In genomic region chr9:108196920-108197677, GRCm38 (mm10) we compare ENCODE assay signal across 9 mouse cellular contexts. TPM values are rescaled to one million over a fixed set of nuclear protein-coding genes. Genes with fewer than 3 reads are reported as not detected.
A peak's percentile ranks its signal among the peaks of the same experiment; 100 is the strongest.
DNase-seq lines count a peak whose midpoint lies in the region; ATAC-seq and TF ChIP-seq lines count a peak whose summit lies in the region.
"Had no signal": no experiment of that assay in that cellular context is flagged by ENCODE, and none has a peak within 500 bp of the region (broad histone marks: within the 10 kb centered on the region; RNA-seq: fewer than 3 reads in every experiment).

No protein-coding gene starts in this region.

- no peak for DNase-seq in heart, embryonic 10.5 days (ENCODE audit: low spot score)
- DNase-seq in heart, adult 2 months = no peak
- peak; percentile 62 for DNase-seq in embryo, embryonic 11 days
- no peak for DNase-seq in MN1 (ENCODE audit: low spot score)
- no peak for DNase-seq in spleen, adult 18-20 months
- DNase-seq in thymus, postnatal 36 days = no peak

- no peak for ATAC-seq in hindbrain, embryonic 13.5 days (ENCODE audit: low FRiP score)
- ATAC-seq in midbrain, embryonic 12.5 days (ENCODE audit: low FRiP score, low read depth) = no peak

- H3K36me3 ChIP-seq in heart, embryonic 10.5 days = no peaks in the 10 kb centered on the region
- H3K36me3 ChIP-seq in heart, adult 2 months (ENCODE audit: control insufficient read depth, insufficient read depth, low read length) = no peaks in the 10 kb centered on the region
- no peaks in the 10 kb centered on the region for H3K36me3 ChIP-seq in hindbrain, embryonic 13.5 days
- no peaks in the 10 kb centered on the region for H3K36me3 ChIP-seq in midbrain, embryonic 12.5 days

- H3K27ac ChIP-seq in heart, embryonic 10.5 days = peak overlapping the region; percentile 23; the same call in 1 of the 2 replicates
- no peak overlapping the region for H3K27ac ChIP-seq in heart, adult 2 months
- peak overlapping the region; percentile 0; the same call in 1 of the 2 replicates for H3K27ac ChIP-seq in hindbrain, embryonic 13.5 days
- H3K27ac ChIP-seq in midbrain, embryonic 12.5 days (replicated peaks) = no peak overlapping the region

- no peak for TF ChIP-seq POLR2A in heart, adult 2 months (IDR thresholded peaks at IDR 0.05; ENCODE audit: insufficient read depth, low read depth, low read length)

- no peak overlapping the region for H3K9ac ChIP-seq in heart, adult 2 months (ENCODE audit: low read depth, low read length)
- H3K9ac ChIP-seq in hindbrain, embryonic 13.5 days = no peak overlapping the region
- H3K9ac ChIP-seq in midbrain, embryonic 12.5 days (replicated peaks) = no peak overlapping the region

- H3K4me1 ChIP-seq in heart, embryonic 10.5 days = peaks cover 24% of the 10 kb centered on the region
- peaks cover 5% of the 10 kb centered on the region for H3K4me1 ChIP-seq in heart, adult 2 months (ENCODE audit: control insufficient read depth, insufficient read depth, low read length)
- H3K4me1 ChIP-seq in hindbrain, embryonic 13.5 days (replicated peaks) = peaks cover 23% of the 10 kb centered on the region
- peaks cover 22% of the 10 kb centered on the region for H3K4me1 ChIP-seq in midbrain, embryonic 12.5 days

- peak overlapping the region; percentile 20; the same call in 1 of the 2 replicates for H3K4me3 ChIP-seq in heart, embryonic 10.5 days
- no peak overlapping the region for H3K4me3 ChIP-seq in heart, adult 2 months
- H3K4me3 ChIP-seq in hindbrain, embryonic 13.5 days = 0 out of 2 replicates have a peak overlapping the region, but pooled peaks have one; percentile 4
- H3K4me3 ChIP-seq in midbrain, embryonic 12.5 days = no peak overlapping the region
- H3K4me3 ChIP-seq: erythroblast, embryonic 14.5 days had no signal

- TF ChIP-seq CTCF in heart, adult 2 months (IDR thresholded peaks at IDR 0.05) = no peak

- H3K27me3 ChIP-seq in heart, embryonic 10.5 days (ENCODE audit: insufficient read depth, poor library complexity, severe bottlenecking) = no peaks in the 10 kb centered on the region; the same call in 1 of the 2 replicates
- H3K27me3 ChIP-seq in heart, adult 2 months (ENCODE audit: control insufficient read depth, insufficient read depth, low read length) = no peaks in the 10 kb centered on the region
- H3K27me3 ChIP-seq in hindbrain, embryonic 13.5 days = 0 out of 2 replicates have a peak, but pooled peaks cover 4% of the 10 kb centered on the region
- H3K27me3 ChIP-seq in midbrain, embryonic 12.5 days = no peaks in the 10 kb centered on the region

- TF ChIP-seq EP300 in heart, adult 2 months (IDR thresholded peaks at IDR 0.05; ENCODE audit: insufficient read depth, low read depth, low read length) = no peak

- WGBS in heart, embryonic 10.5 days = 36% methylated on average over 24 of the region's 24 CpGs
- 43% methylated on average over 24 of the region's 24 CpGs for WGBS in heart, adult 2 months
- 31% methylated on average over 24 of the region's 24 CpGs for WGBS in hindbrain, embryonic 13.5 days
- WGBS in midbrain, embryonic 12.5 days = 30% methylated on average over 24 of the region's 24 CpGs

- H3K9me3 ChIP-seq in heart, embryonic 10.5 days = no peaks in the 10 kb centered on the region
- no peaks in the 10 kb centered on the region for H3K9me3 ChIP-seq in hindbrain, embryonic 13.5 days
- no peaks in the 10 kb centered on the region for H3K9me3 ChIP-seq in midbrain, embryonic 12.5 days

- intact Hi-C loops in heart, adult 2 months (cut with DNase I) = no loop called here

- no peaks in the 10 kb centered on the region for H3K79me2 ChIP-seq in heart, adult 2 months (replicated peaks; ENCODE audit: control insufficient read depth, insufficient read depth, low read length)

- H3K4me2 ChIP-seq in hindbrain, embryonic 13.5 days = peak overlapping the region; percentile 29
- H3K4me2 ChIP-seq in midbrain, embryonic 12.5 days (replicated peaks) = peak overlapping the region; percentile 32

RNA-seq across cellular contexts. Expression of gene Bsn, which starts 6.9 kb away (rescaled TPM):
- polyA plus RNA-seq in heart, embryonic 10.5 days (2016; fragmentation: Nextera tagmentation; extraction: Ambion mirVana) = 1.3 and 1.4 TPM in 2 replicates
- total RNA-seq in heart, adult 2 months (2021) = under 1 TPM; 0.03 to 0.05 TPM
- 0.06 and 0.10 TPM in 2 replicates for polyA plus RNA-seq in heart, adult 2 months (2012; rRNA removed)
- 8.3 and 8.7 TPM in 2 replicates for polyA plus RNA-seq in hindbrain, embryonic 13.5 days (2015; fragmentation: Nextera tagmentation; extraction: Ambion mirVana)
- 4.4 and 5.0 TPM in 2 replicates for polyA plus RNA-seq in midbrain, embryonic 12.5 days (2016; fragmentation: Nextera tagmentation; extraction: Ambion mirVana)

Comparison
In these comparisons a context has a peak if more than half of its experiments do, and no peak if none do; other contexts are left out.
1. H3K27ac ChIP-seq: peak in heart, embryonic 10.5 days (single experiment) and hindbrain, embryonic 13.5 days (single experiment); none in heart, adult 2 months (single experiment) and midbrain, embryonic 12.5 days (single experiment).
2. H3K4me3 ChIP-seq: peak in heart, embryonic 10.5 days (single experiment) and hindbrain, embryonic 13.5 days (single experiment); none in heart, adult 2 months (single experiment) and midbrain, embryonic 12.5 days (single experiment).